Mouse (Mus musculus) hematopoietic stem cell, adult 5-6 weeks (primary cell): ENCODE results near the gene Abcc3. TPM values are rescaled to one million over a fixed set of nuclear protein-coding genes. Genes with fewer than 3 reads are reported as not detected.

Source experiments
- ATAC-seq, 2 experiments: fragments of 125-278 bp in 1 of 2; replicated peaks in 1 of 2; 2 replicates each; pipeline ENCODE4 v1.8.0; 2016 to 2017; ENCODE audit warnings: inconsistent platforms in 2 of 2, mild to moderate bottlenecking in 2 of 2, moderate number of reproducible peaks in 2 of 2, low read depth in 1 of 2, moderate TSS enrichment in 1 of 2; ENCODE audit not compliant: low FRiP score in 2 of 2, poor library complexity in 2 of 2, severe bottlenecking in 2 of 2, insufficient read depth in 1 of 2, low TSS enrichment in 1 of 2
- total RNA-seq: library from RNA; stranded (forward); fragments of 172-1452, 232-1000 nt; gene quantifications from 2 replicates; pipeline ENCODE4 v1.2.3, GENCODE M21; 2017

Abcc3 gene
- total RNA-seq = 2.6 and 3.8 TPM in 2 replicates

GRCm38 (mm10) chr11:94392672-94393109 lies at the start of gene Abcc3:
Gene Abcc3 (minus strand): TSS chr11:94392997.
- ATAC-seq = peak; percentile 73 to 79

- ATAC-seq = no peak
These were observed 49.0 kb upstream of the Abcc3 start for GRCm38 (mm10) chr11:94441752-94442151.

GRCm38 (mm10) chr11:94441122-94441521 lies 48.3 kb upstream of the Abcc3 start:
- no peak for ATAC-seq

GRCm38 (mm10) chr11:94440421-94440820 lies 47.6 kb upstream of the Abcc3 start:
- ATAC-seq = no peak

- no peak for ATAC-seq
These were observed 36.3 kb upstream of the Abcc3 start for GRCm38 (mm10) chr11:94429011-94429651.

GRCm38 (mm10) chr11:94428091-94428835 lies 35.5 kb upstream of the Abcc3 start:
- peak; percentile 53 to 69; a peak in 3 of 4 replicates for ATAC-seq

GRCm38 (mm10) chr11:94425656-94426055 lies 32.9 kb upstream of the Abcc3 start:
- ATAC-seq = no peak

GRCm38 (mm10) chr11:94425215-94425614 lies 32.4 kb upstream of the Abcc3 start:
- no peak for ATAC-seq

GRCm38 (mm10) chr11:94424380-94424779 lies 31.6 kb upstream of the Abcc3 start:
- ATAC-seq = no peak

- no peak for ATAC-seq
These were observed 31.1 kb upstream of the Abcc3 start for GRCm38 (mm10) chr11:94423855-94424254.

- ATAC-seq = no peak
These were observed 28.2 kb upstream of the Abcc3 start for GRCm38 (mm10) chr11:94420991-94421390.

- ATAC-seq = 0 out of 4 replicates have a peak, but pooled peaks of 1 of the 2 experiments have one; percentile 42
These were observed 27.5 kb upstream of the Abcc3 start for GRCm38 (mm10) chr11:94420325-94420724.

- no peak for ATAC-seq
These were observed 26.4 kb upstream of the Abcc3 start for GRCm38 (mm10) chr11:94419004-94419727.

GRCm38 (mm10) chr11:94414042-94414441 lies 21.2 kb upstream of the Abcc3 start:
- no peak for ATAC-seq

- no peak for ATAC-seq
These were observed 20.7 kb upstream of the Abcc3 start for GRCm38 (mm10) chr11:94413516-94413915.

GRCm38 (mm10) chr11:94412998-94413469 lies 20.2 kb upstream of the Abcc3 start:
- ATAC-seq = no peak

GRCm38 (mm10) chr11:94412562-94412961 lies 19.8 kb upstream of the Abcc3 start:
- ATAC-seq = no peak

- no peak for ATAC-seq
These were observed 15.1 kb upstream of the Abcc3 start for GRCm38 (mm10) chr11:94407803-94408321.
